Mouse (Mus musculus) ES-E14 (cell line): Measurements from ENCODE around the gene Gm10778. TPM values are rescaled to one million over a fixed set of nuclear protein-coding genes. Genes with fewer than 3 reads are reported as not detected.
"Not testable (repeated sequence)": the region's sequence is repeated elsewhere in the genome, so short reads cannot be mapped to it uniquely, and the experiment has no call there.

Experiments
- DNase-seq: peaks from one replicate; pipeline ENCODE4 v3.0.0-alpha.2; 2013; ENCODE audit warnings: low read depth, low spot score
- H3K27ac ChIP-seq: 2 replicates; pipeline ENCODE4 v1.5.1; 2012; ENCODE audit warnings: low read depth, mild to moderate bottlenecking, low read length, moderate library complexity, mixed read lengths; ENCODE audit not compliant: poor library complexity, insufficient read depth, severe bottlenecking
- H3K36me3 ChIP-seq: 2 replicates; pipeline ENCODE4 v1.6.1; 2012; ENCODE audit warnings: mild to moderate bottlenecking, low read length, moderate library complexity, mixed read lengths; ENCODE audit not compliant: control insufficient read depth, poor library complexity, insufficient read depth, severe bottlenecking
- H3K4me1 ChIP-seq, 2 experiments: fragments of 150-350 bp in 1 of 2; sonication (generic) in 1 of 2; 2 replicates each; pipeline ENCODE4 v1.6.1; 2012; ENCODE audit warnings: low read length in 2 of 2, mild to moderate bottlenecking in 1 of 2, mixed read lengths in 1 of 2; ENCODE audit not compliant: control insufficient read depth in 2 of 2, insufficient read depth in 2 of 2, poor library complexity in 1 of 2
- H3K4me3 ChIP-seq, 2 experiments: fragments of 150-350 bp in 1 of 2; sonication (generic) in 1 of 2; 2 replicates each; pipeline ENCODE4 v1.5.1; 2012; ENCODE audit warnings: low read length in 2 of 2, low read depth in 1 of 2, mild to moderate bottlenecking in 1 of 2, mixed read lengths in 1 of 2; ENCODE audit not compliant: insufficient read depth in 1 of 2, poor library complexity in 1 of 2, severe bottlenecking in 1 of 2
- H3K9ac ChIP-seq: 2 replicates; pipeline ENCODE4 v1.6.1; 2012; ENCODE audit warnings: low read depth, mild to moderate bottlenecking, low read length, mixed read lengths; ENCODE audit not compliant: poor library complexity, insufficient read depth, severe bottlenecking
- H3K9me3 ChIP-seq: fragments of 150-350 bp; sonication (generic); 2 replicates; pipeline ENCODE4 v1.6.1; 2012; ENCODE audit warnings: low read depth, mild to moderate bottlenecking, low read length; ENCODE audit not compliant: control insufficient read depth, insufficient read depth
- CHD2 ChIP-seq: IDR thresholded peaks from 2 replicates; pipeline ENCODE4 v1.6.1; 2014; ENCODE audit warnings: mild to moderate bottlenecking, low read depth, low read length, inconsistent platforms
- HCFC1 ChIP-seq: IDR thresholded peaks from 2 replicates; pipeline ENCODE4 v1.6.1; 2012; ENCODE audit warnings: low read length, inconsistent platforms, borderline replicate concordance; ENCODE audit not compliant: insufficient read depth
- MAFK ChIP-seq: IDR thresholded peaks from 2 replicates; pipeline ENCODE4 v1.6.1; 2014; ENCODE audit warnings: mild to moderate bottlenecking, low read depth, low read length, inconsistent platforms; ENCODE audit not compliant: insufficient read depth
- ZC3H11A ChIP-seq: IDR thresholded peaks from 2 replicates; pipeline ENCODE4 v1.6.1; 2012; ENCODE audit warnings: low read depth, mild to moderate bottlenecking, inconsistent platforms, low read length, borderline replicate concordance
- ZNF384 ChIP-seq: IDR thresholded peaks from 2 replicates; pipeline ENCODE4 v1.6.1; 2012; ENCODE audit warnings: low read depth, low read length, inconsistent platforms
- in situ Hi-C, 2 experiments: fragments of 600-800 bp; cut with MboI; formaldehyde crosslinking; loops; one replicate each; pipeline ENCODE4 v1.15.1; 2025; ENCODE audit warnings: low sequenced_read_pairs in 2 of 2, inconsistent platforms in 1 of 2; ENCODE audit not compliant: unreplicated experiment in 2 of 2
- total RNA-seq: library from RNA; depleted of rRNA; stranded (reverse); fragments of 300-350 nt; gene quantifications from 2 replicates; pipeline ENCODE4 v1.2.3, GENCODE M21; 2012; rRNA removed

The Gm10778 gene
- 5.3 and 5.5 TPM in 2 replicates for total RNA-seq

GRCm38 (mm10) chr10:81648803-81649775 is at the start of gene Gm10778:
Gene Gm10778, plus strand, starts transcription at chr10:81649059.
- in situ Hi-C loops, H3K9me3 ChIP-seq, H3K36me3 ChIP-seq: not testable (repeated sequence)
- Histone ChIP-seq H3K4me3 (peak within 1 kb of the TSS; percentile 75 to 83), H3K9ac (peak within 1 kb of the TSS; percentile 92), H3K27ac (peak within 1 kb of the TSS; percentile 58; the same call in 1 of the 2 replicates), H3K4me1 (peaks cover 3 to 12% of the 10 kb centered on the region in 2 experiments; a peak in 3 of 4 replicates)
- DNase-seq = peak; percentile 95
- TF ChIP-seq CHD2 = peak; percentile 85

GRCm38 (mm10) chr10:81599630-81600029 is 49.2 kb upstream of the Gm10778 start:
- no peaks in the 10 kb centered on the region for H3K36me3 ChIP-seq
- H3K9ac ChIP-seq = no peak overlapping the region
- H3K4me1 ChIP-seq = peaks cover 12 to 45% of the 10 kb centered on the region in 2 experiments
- no peak overlapping the region; the same call in 1 of the 2 replicates for H3K27ac ChIP-seq
- H3K4me3 ChIP-seq = no peak overlapping the region
- in situ Hi-C loops = no loop called here
- no peaks in the 10 kb centered on the region for H3K9me3 ChIP-seq
- DNase-seq = no peak
- TF ChIP-seq ZNF384 (no peak), ZC3H11A (no peak), MAFK (no peak), HCFC1 (no peak)

- peak overlapping the region; percentile 9; the same call in 1 of the 2 replicates for H3K27ac ChIP-seq
- H3K9ac ChIP-seq = no peak overlapping the region
- peaks cover 9 to 48% of the 10 kb centered on the region in 2 experiments for H3K4me1 ChIP-seq
- no peak for DNase-seq
- H3K36me3 ChIP-seq = no peaks in the 10 kb centered on the region
- TF ChIP-seq ZC3H11A = no peak
- no peak for TF ChIP-seq ZNF384
- TF ChIP-seq HCFC1 = no peak
- no peak for TF ChIP-seq MAFK
- no peak for TF ChIP-seq CHD2
- no peaks in the 10 kb centered on the region for H3K9me3 ChIP-seq
- in situ Hi-C loops = no loop called here
- H3K4me3 ChIP-seq = no peak overlapping the region
These were observed 48.8 kb upstream of the Gm10778 start for GRCm38 (mm10) chr10:81600096-81600495.

- in situ Hi-C loops = no loop called here
- Histone ChIP-seq H3K36me3 (no peaks in the 10 kb centered on the region), H3K9ac (peak within 1 kb of the TSS; percentile 28; the same call in 1 of the 2 replicates), H3K9me3 (no peaks in the 10 kb centered on the region), H3K27ac (peak within 1 kb of the TSS; percentile 9; the same call in 1 of the 2 replicates), H3K4me3 (peak within 1 kb of the TSS; percentile 3 to 60; a peak in 3 of 4 replicates), H3K4me1 (peaks cover 6 to 41% of the 10 kb centered on the region in 2 experiments)
- DNase-seq = peak; percentile 99
- TF ChIP-seq ZNF384 = no peak
- peak; percentile 67; the same call in 1 of the 2 replicates for TF ChIP-seq CHD2
These were observed 48.1 kb upstream of the Gm10778 start, which contains the start of gene Tle6 for GRCm38 (mm10) chr10:81600738-81601203. Gene Tle6, minus strand, starts transcription at chr10:81601073.
